Mouse (Mus musculus): Measurements from ENCODE around the gene Terb2. TPM values are rescaled to one million over a fixed set of nuclear protein-coding genes. Genes with fewer than 3 reads are reported as not detected.
A peak's percentile ranks its signal among the peaks of the same experiment; 100 is the strongest.

Gene Terb2
- not detected for total RNA-seq (2022)

GRCm38 (mm10) chr2:122186106-122186505 is at the start of gene Terb2, which contains the start of gene Patl2:
TSS of gene Terb2 (plus strand) at chr2:122186272.
TSS of gene Patl2 (minus strand) at chr2:122186189.
- no peak for DNase-seq (ENCODE audit: low spot score in 2 of 2)

- no peak for DNase-seq (ENCODE audit: low spot score in 2 of 2)
Measured at GRCm38 (mm10) chr2:122137839-122138465, 48.1 kb upstream of the Terb2 start.

- DNase-seq (ENCODE audit: low spot score in 2 of 2): no peak
Measured at GRCm38 (mm10) chr2:122140815-122141214, 45.3 kb upstream of the Terb2 start.

GRCm38 (mm10) chr2:122141332-122141967 is 44.6 kb upstream of the Terb2 start:
- DNase-seq (ENCODE audit: low spot score in 2 of 2): no peak

GRCm38 (mm10) chr2:122143111-122143510 is 43.0 kb upstream of the Terb2 start:
- DNase-seq (ENCODE audit: low spot score in 2 of 2): no peak

GRCm38 (mm10) chr2:122145756-122146155 is 40.3 kb upstream of the Terb2 start:
- DNase-seq (ENCODE audit: low spot score in 2 of 2): no peak

- no peak for DNase-seq (ENCODE audit: low spot score in 2 of 2)
Measured at GRCm38 (mm10) chr2:122146687-122147086, 39.4 kb upstream of the Terb2 start.

- peak; percentile 90 to 94 for DNase-seq (ENCODE audit: low spot score in 2 of 2)
Measured at GRCm38 (mm10) chr2:122147508-122148241, 38.4 kb upstream of the Terb2 start, which contains the start of gene B2m. TSS of gene B2m (plus strand) at chr2:122147686.

GRCm38 (mm10) chr2:122148242-122148917 is 37.7 kb upstream of the Terb2 start:
- peak in 1 of 2 experiments; percentile 17 for DNase-seq (ENCODE audit: low spot score in 2 of 2)

- DNase-seq (ENCODE audit: low spot score in 2 of 2): no peak
Measured at GRCm38 (mm10) chr2:122149316-122149715, 36.8 kb upstream of the Terb2 start.

- no peak for DNase-seq (ENCODE audit: low spot score in 2 of 2)
Measured at GRCm38 (mm10) chr2:122149716-122150115, 36.4 kb upstream of the Terb2 start.

- no peak for DNase-seq (ENCODE audit: low spot score in 2 of 2)
Measured at GRCm38 (mm10) chr2:122151221-122151620, 34.9 kb upstream of the Terb2 start.

- no peak for DNase-seq (ENCODE audit: low spot score in 2 of 2)
Measured at GRCm38 (mm10) chr2:122152850-122153249, 33.2 kb upstream of the Terb2 start.

GRCm38 (mm10) chr2:122153681-122154365 is 32.2 kb upstream of the Terb2 start:
- DNase-seq (ENCODE audit: low spot score in 2 of 2): no peak

GRCm38 (mm10) chr2:122154479-122154878 is 31.6 kb upstream of the Terb2 start:
- no peak for DNase-seq (ENCODE audit: low spot score in 2 of 2)

- DNase-seq (ENCODE audit: low spot score in 2 of 2): no peak
Measured at GRCm38 (mm10) chr2:122155292-122155691, 30.8 kb upstream of the Terb2 start.

GRCm38 (mm10) chr2:122156051-122156700 is 29.9 kb upstream of the Terb2 start:
- no peak for DNase-seq (ENCODE audit: low spot score in 2 of 2)

GRCm38 (mm10) chr2:122157561-122157960 is 28.5 kb upstream of the Terb2 start:
- no peak for DNase-seq (ENCODE audit: low spot score in 2 of 2)

GRCm38 (mm10) chr2:122158362-122158802 is 27.7 kb upstream of the Terb2 start:
- no peak for DNase-seq (ENCODE audit: low spot score in 2 of 2)

GRCm38 (mm10) chr2:122159667-122160066 is 26.4 kb upstream of the Terb2 start:
- no peak for DNase-seq (ENCODE audit: low spot score in 2 of 2)

GRCm38 (mm10) chr2:122160680-122161079 is 25.4 kb upstream of the Terb2 start, which contains the start of gene Trim69:
TSS of gene Trim69 (plus strand) at chr2:122160700.
- peak; percentile 61 to 80 for DNase-seq (ENCODE audit: low spot score in 2 of 2)
